Mouse (Mus musculus): ENCODE data around the gene Skiv2l. TPM values are rescaled to one million over a fixed set of nuclear protein-coding genes. Genes with fewer than 3 reads are reported as not detected.
"Not testable (repeated sequence)": the region's sequence is repeated elsewhere in the genome, so short reads cannot be mapped to it uniquely, and the experiment has no call there.

Gene Skiv2l
- total RNA-seq, 4 experiments from 2014 or later = 61.1 to 73.1 (median 67.3) TPM

GRCm38 (mm10) chr17:34879336-34879879 lies 29.4 kb upstream of the Skiv2l start, which contains the start of gene Zbtb12:
Zbtb12 (plus strand) TSS chr17:34879483.
- no peak for DNase-seq (ENCODE audit: low spot score in 2 of 2)

GRCm38 (mm10) chr17:34874321-34874720 lies 24.3 kb upstream of the Skiv2l start:
- DNase-seq (ENCODE audit: low spot score in 2 of 2) = no peak

GRCm38 (mm10) chr17:34865981-34866380 lies 16.0 kb upstream of the Skiv2l start:
- no peak for DNase-seq (ENCODE audit: low spot score in 2 of 2)

- no peak for DNase-seq (ENCODE audit: low spot score in 2 of 2)
Observed at GRCm38 (mm10) chr17:34862416-34863081, 12.5 kb upstream of the Skiv2l start, which contains the start of gene Cfb. Cfb (minus strand) TSS chr17:34862518.

GRCm38 (mm10) chr17:34861704-34862415 lies 11.8 kb upstream of the Skiv2l start:
- no peak for DNase-seq (ENCODE audit: low spot score in 2 of 2)

- no peak for DNase-seq (ENCODE audit: low spot score in 2 of 2)
Observed at GRCm38 (mm10) chr17:34860514-34860913, 10.5 kb upstream of the Skiv2l start.

GRCm38 (mm10) chr17:34858670-34859069 lies 8.7 kb upstream of the Skiv2l start:
- DNase-seq (ENCODE audit: low spot score in 2 of 2) = no peak

- DNase-seq (ENCODE audit: low spot score in 2 of 2) = no peak
Observed at GRCm38 (mm10) chr17:34855825-34856224, 5.8 kb upstream of the Skiv2l start.

GRCm38 (mm10) chr17:34854761-34855160 lies 4.8 kb upstream of the Skiv2l start:
- DNase-seq (ENCODE audit: low spot score in 2 of 2) = no peak

GRCm38 (mm10) chr17:34853511-34853910 lies 3.5 kb upstream of the Skiv2l start:
- DNase-seq (ENCODE audit: low spot score in 2 of 2) = no peak

- DNase-seq (ENCODE audit: low spot score in 2 of 2) = no peak
Observed at GRCm38 (mm10) chr17:34850517-34851125, 611 bp upstream of the Skiv2l start.

- no peak for DNase-seq (ENCODE audit: low spot score in 2 of 2)
Observed at GRCm38 (mm10) chr17:34847615-34848014, 2.4 kb downstream of the Skiv2l start.

GRCm38 (mm10) chr17:34847192-34847591 lies 2.8 kb downstream of the Skiv2l start:
- no peak for DNase-seq (ENCODE audit: low spot score in 2 of 2)

GRCm38 (mm10) chr17:34844884-34845283 lies 5.1 kb downstream of the Skiv2l start:
- DNase-seq (ENCODE audit: low spot score in 2 of 2) = no peak

GRCm38 (mm10) chr17:34840736-34841307 lies 9.2 kb downstream of the Skiv2l start:
- DNase-seq (ENCODE audit: low spot score in 2 of 2) = no peak

GRCm38 (mm10) chr17:34838785-34839184 lies 11.2 kb downstream of the Skiv2l start:
- DNase-seq (ENCODE audit: low spot score in 2 of 2) = no peak

GRCm38 (mm10) chr17:34837464-34838324 lies 12.3 kb downstream of the Skiv2l start:
- DNase-seq (ENCODE audit: low spot score in 2 of 2) = no peak

GRCm38 (mm10) chr17:34836856-34837221 lies 13.2 kb downstream of the Skiv2l start, which contains the start of the genes Stk19 and Dxo:
Stk19 (minus strand) TSS chr17:34836945.
Dxo (plus strand) TSS chr17:34837019.
- DNase-seq (ENCODE audit: low spot score in 2 of 2) = peak; percentile 92 to 97

GRCm38 (mm10) chr17:34836155-34836855 lies 13.7 kb downstream of the Skiv2l start:
- DNase-seq (ENCODE audit: low spot score in 2 of 2) = no peak

- DNase-seq (ENCODE audit: low spot score in 2 of 2) = not testable (repeated sequence)
Observed at GRCm38 (mm10) chr17:34830776-34831175, 19.2 kb downstream of the Skiv2l start.
